Mouse (Mus musculus) neural tube, embryonic 13.5 days (tissue): ENCODE results near the gene Gm13696. TPM values are rescaled to one million over a fixed set of nuclear protein-coding genes. Genes with fewer than 3 reads are reported as not detected.
"Not testable (repeated sequence)": the region's sequence is repeated elsewhere in the genome, so short reads cannot be mapped to it uniquely, and the experiment has no call there.

Experiments used
- ATAC-seq: fragments of 200-750 bp; cut with Nextera tagmentation; 2 replicates; pipeline ENCODE4 v1.8.0; 2017; ENCODE audit warnings: low read depth, mild to moderate bottlenecking, moderate TSS enrichment, moderate library complexity
- H3K27ac ChIP-seq: fragments of 300-500 bp; sonication (generic); replicated peaks from 2 replicates; pipeline ENCODE4 v1.5.1; 2015; ENCODE audit warnings: moderate library complexity, mild to moderate bottlenecking, inconsistent platforms
- H3K27me3 ChIP-seq: fragments of 300-500 bp; sonication (generic); 2 replicates; pipeline ENCODE4 v1.6.1; 2015; ENCODE audit warnings: mild to moderate bottlenecking, inconsistent platforms
- H3K36me3 ChIP-seq: fragments of 300-500 bp; sonication (generic); 2 replicates; pipeline ENCODE4 v1.6.1; 2015; ENCODE audit warnings: mild to moderate bottlenecking, inconsistent platforms
- H3K4me1 ChIP-seq: fragments of 300-500 bp; sonication (generic); replicated peaks from 2 replicates; pipeline ENCODE4 v1.6.1; 2015; ENCODE audit warnings: inconsistent platforms
- H3K4me2 ChIP-seq: fragments of 300-500 bp; sonication (generic); 2 replicates; pipeline ENCODE4 v1.6.1; 2015; ENCODE audit warnings: inconsistent platforms, mild to moderate bottlenecking, moderate library complexity
- H3K4me3 ChIP-seq: fragments of 300-500 bp; sonication (generic); 2 replicates; pipeline ENCODE4 v1.5.1; 2015; ENCODE audit warnings: mild to moderate bottlenecking, inconsistent platforms
- H3K9ac ChIP-seq: fragments of 300-500 bp; sonication (generic); 2 replicates; pipeline ENCODE4 v1.6.1; 2015; ENCODE audit warnings: moderate library complexity, mild to moderate bottlenecking, inconsistent platforms
- H3K9me3 ChIP-seq: fragments of 300-500 bp; sonication (generic); 2 replicates; pipeline ENCODE4 v1.6.1; 2016; ENCODE audit warnings: inconsistent platforms
- WGBS: fragments of 180-500 bp; shearing (Covaris S2); methylation state at CpG from one replicate; pipeline ENCODE4 v1.1.7; 2015; 5-methylcytosine and 5-hydroxymethylcytosine counted together
- polyA plus RNA-seq: library from polyadenylated mRNA; unstranded; fragments of >200 nt; fragmentation: Nextera tagmentation; extraction: Ambion mirVana; gene quantifications from 2 replicates; pipeline ENCODE4 v1.2.1, GENCODE M21; 2015

The Gm13696 gene
- not detected in 2 replicates for polyA plus RNA-seq

DNA sequence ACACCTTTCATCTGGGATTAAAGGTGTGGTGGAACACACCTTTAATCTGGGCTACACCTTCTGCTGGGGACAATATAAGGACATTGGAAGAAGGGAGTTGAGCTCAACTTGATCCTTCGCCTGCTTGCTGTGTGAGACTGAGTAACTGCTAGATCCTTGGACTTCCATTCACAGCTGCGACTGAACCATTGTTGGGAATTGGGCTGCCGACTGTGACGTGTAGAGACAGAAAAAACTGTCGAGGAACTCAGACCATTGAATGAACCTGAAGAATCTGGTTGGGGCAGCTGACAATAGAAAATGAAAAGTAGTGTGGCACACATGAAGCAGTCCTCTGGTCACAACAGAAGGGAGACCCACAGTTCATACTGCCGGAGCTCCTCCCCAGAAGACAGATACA is at the start of gene Gm13696:
Gm13696 (plus strand) TSS at position 301 of the 400 bp plus-strand sequence.
- H3K27me3 ChIP-seq, ATAC-seq: not testable (repeated sequence)
- WGBS: no CpG with 5 or more reads among the region's 6 CpGs

DNA sequence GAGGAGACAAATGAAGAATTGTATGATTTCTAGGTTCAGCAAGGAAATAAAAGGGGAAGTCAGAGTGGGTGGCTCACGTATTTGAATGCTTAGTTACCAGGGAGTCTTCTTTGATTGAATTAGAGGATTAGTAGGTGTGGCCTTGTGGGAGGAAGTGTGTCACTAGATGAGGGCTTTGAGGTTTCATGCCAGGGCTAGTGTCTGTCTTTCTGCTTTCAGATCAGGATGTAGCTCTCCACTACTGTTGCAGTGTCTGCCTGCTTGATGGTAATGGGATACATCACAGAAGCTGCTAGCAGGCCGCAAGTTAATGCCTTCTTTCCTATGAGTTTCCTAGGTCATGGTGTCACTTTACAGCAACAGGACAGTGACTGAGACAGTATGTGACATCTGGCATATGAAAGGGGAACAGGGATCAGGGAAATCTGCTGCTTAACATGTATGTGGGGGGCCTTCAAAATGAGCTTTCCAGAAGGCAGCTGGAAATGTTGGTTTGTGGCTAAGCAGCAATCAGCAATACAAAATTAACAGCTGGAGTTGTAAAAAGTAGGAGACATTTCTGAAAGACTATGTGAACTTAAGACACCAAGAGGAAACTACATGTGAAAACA is 43.3 kb upstream of the Gm13696 start:
- Histone ChIP-seq H3K4me1 (no peaks in the 10 kb centered on the region), H3K27ac (no peak overlapping the region), H3K4me3 (no peak overlapping the region), H3K9ac (no peak overlapping the region), H3K36me3 (no peaks in the 10 kb centered on the region), H3K4me2 (no peak overlapping the region), H3K9me3 (no peaks in the 10 kb centered on the region), H3K27me3 (no peaks in the 10 kb centered on the region)
- no peak for ATAC-seq
- 61% methylated on average over 2 of the region's 2 CpGs for WGBS

More for the DNA sequence above, at the start of gene Gm13696:
- not testable (repeated sequence) for H3K4me1 ChIP-seq, H3K4me3 ChIP-seq, H3K9ac ChIP-seq, H3K9me3 ChIP-seq, H3K36me3 ChIP-seq, H3K27ac ChIP-seq, H3K4me2 ChIP-seq

GRCm38 (mm10) chr2:83940931-83941361 is 32.0 kb upstream of the Gm13696 start, which contains the start of gene Zswim2:
Zswim2 (minus strand) TSS chr2:83941228.
- peak within 1 kb of the TSS; percentile 24 for H3K4me3 ChIP-seq
- H3K4me1 ChIP-seq: peaks cover 10% of the 10 kb centered on the region
- H3K4me2 ChIP-seq: peak within 1 kb of the TSS; percentile 50
- 0 out of 2 replicates have a peak within 1 kb of the TSS, but pooled peaks have one; percentile 2 for H3K9ac ChIP-seq
- 0 out of 2 replicates have a peak within 1 kb of the TSS, but pooled peaks have one; percentile 10 for H3K27ac ChIP-seq
- H3K27me3 ChIP-seq: no peaks in the 10 kb centered on the region
- under 1% methylated on average over 20 of the region's 20 CpGs for WGBS
- ATAC-seq: peak; percentile 99
- H3K36me3 ChIP-seq: no peaks in the 10 kb centered on the region
- H3K9me3 ChIP-seq: no peaks in the 10 kb centered on the region

DNA sequence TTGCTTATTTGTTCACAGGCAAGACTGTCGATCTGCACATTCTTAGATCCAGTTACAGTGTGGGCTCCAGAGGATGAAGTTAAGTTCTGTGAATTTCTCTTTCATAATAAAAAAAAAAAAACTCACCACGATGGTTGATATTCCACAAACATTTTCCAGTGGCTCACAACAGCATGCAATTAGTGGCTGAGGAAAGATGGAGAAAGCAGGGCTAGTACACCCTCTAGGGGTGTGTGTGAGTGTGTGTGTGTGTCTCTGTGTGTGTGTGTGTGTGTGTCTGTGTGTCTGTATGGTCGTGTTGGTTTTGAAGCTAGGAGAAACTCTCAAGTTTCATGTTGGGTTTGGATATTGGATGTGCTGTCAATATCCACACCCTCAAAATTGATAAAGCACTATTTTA is 31.5 kb upstream of the Gm13696 start:
- 46% methylated on average over 3 of the region's 3 CpGs for WGBS
- peaks cover 10% of the 10 kb centered on the region for H3K4me1 ChIP-seq
- H3K4me3 ChIP-seq: peak overlapping the region; percentile 24
- H3K9ac ChIP-seq: no peak overlapping the region
- peak; percentile 75 for ATAC-seq
- H3K27ac ChIP-seq: 0 out of 2 replicates have a peak overlapping the region, but pooled peaks have one; percentile 10
- no peaks in the 10 kb centered on the region for H3K9me3 ChIP-seq
- no peaks in the 10 kb centered on the region for H3K36me3 ChIP-seq
- no peaks in the 10 kb centered on the region for H3K27me3 ChIP-seq
- peak overlapping the region; percentile 50 for H3K4me2 ChIP-seq

DNA sequence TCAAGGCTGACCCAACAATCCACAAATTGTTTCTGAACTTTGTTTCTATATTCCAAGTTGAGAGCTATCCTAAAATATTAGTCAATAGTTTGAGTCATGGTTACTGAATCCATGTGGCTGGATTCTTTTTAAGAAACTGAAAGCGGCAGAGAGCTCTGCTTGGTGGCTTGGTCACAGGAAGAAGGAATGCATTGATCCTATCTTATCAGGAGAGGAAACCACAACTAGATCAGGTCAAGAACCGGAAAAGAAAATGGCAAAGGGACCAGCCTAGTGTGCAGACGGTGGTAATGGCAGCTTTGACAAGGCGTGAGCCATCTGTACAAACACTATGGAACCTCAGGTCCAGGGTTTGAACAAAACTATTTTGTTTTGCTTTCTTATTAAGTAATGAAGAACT is 31.1 kb upstream of the Gm13696 start:
- WGBS: 74% methylated on average over 4 of the region's 4 CpGs

GRCm38 (mm10) chr2:83955393-83955792 is 17.5 kb upstream of the Gm13696 start, which contains the start of gene Gm13698:
Gm13698 (plus strand) TSS chr2:83955693.
- not testable (repeated sequence) for H3K27ac ChIP-seq, H3K27me3 ChIP-seq, H3K36me3 ChIP-seq, H3K4me1 ChIP-seq, H3K9me3 ChIP-seq, ATAC-seq, H3K4me3 ChIP-seq, H3K4me2 ChIP-seq, H3K9ac ChIP-seq
- no CpG with 5 or more reads among the region's 6 CpGs for WGBS

More for the DNA sequence above, 31.1 kb upstream of the Gm13696 start:
- H3K4me2 ChIP-seq: no peak overlapping the region; the same call in 1 of the 2 replicates
- H3K9ac ChIP-seq: no peak overlapping the region
- H3K4me1 ChIP-seq: peaks cover 10% of the 10 kb centered on the region
- no peak overlapping the region for H3K27ac ChIP-seq
- H3K4me3 ChIP-seq: no peak overlapping the region
- no peaks in the 10 kb centered on the region for H3K27me3 ChIP-seq
- H3K9me3 ChIP-seq: no peaks in the 10 kb centered on the region
- H3K36me3 ChIP-seq: no peaks in the 10 kb centered on the region
- ATAC-seq: no peak

DNA sequence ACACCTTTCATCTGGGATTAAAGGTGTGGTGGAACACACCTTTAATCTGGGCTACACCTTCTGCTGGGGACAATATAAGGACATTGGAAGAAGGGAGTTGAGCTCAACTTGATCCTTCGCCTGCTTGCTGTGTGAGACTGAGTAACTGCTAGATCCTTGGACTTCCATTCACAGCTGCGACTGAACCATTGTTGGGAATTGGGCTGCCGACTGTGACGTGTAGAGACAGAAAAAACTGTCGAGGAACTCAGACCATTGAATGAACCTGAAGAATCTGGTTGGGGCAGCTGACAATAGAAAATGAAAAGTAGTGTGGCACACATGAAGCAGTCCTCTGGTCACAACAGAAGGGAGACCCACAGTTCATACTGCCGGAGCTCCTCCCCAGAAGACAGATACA is 11.7 kb upstream of the Gm13696 start, which contains the start of gene Gm13693:
Gm13693 (plus strand) TSS at position 301 of the 400 bp plus-strand sequence.
- not testable (repeated sequence) for H3K9me3 ChIP-seq, H3K27ac ChIP-seq, H3K9ac ChIP-seq, H3K4me3 ChIP-seq, H3K27me3 ChIP-seq, H3K4me2 ChIP-seq, ATAC-seq, H3K36me3 ChIP-seq, H3K4me1 ChIP-seq
- no CpG with 5 or more reads among the region's 6 CpGs for WGBS

DNA sequence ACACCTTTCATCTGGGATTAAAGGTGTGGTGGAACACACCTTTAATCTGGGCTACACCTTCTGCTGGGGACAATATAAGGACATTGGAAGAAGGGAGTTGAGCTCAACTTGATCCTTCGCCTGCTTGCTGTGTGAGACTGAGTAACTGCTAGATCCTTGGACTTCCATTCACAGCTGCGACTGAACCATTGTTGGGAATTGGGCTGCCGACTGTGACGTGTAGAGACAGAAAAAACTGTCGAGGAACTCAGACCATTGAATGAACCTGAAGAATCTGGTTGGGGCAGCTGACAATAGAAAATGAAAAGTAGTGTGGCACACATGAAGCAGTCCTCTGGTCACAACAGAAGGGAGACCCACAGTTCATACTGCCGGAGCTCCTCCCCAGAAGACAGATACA is 5.9 kb upstream of the Gm13696 start, which contains the start of gene Gm13695:
Gm13695 (plus strand) TSS at position 301 of the 400 bp plus-strand sequence.
- not testable (repeated sequence) for ATAC-seq, H3K9me3 ChIP-seq, H3K4me1 ChIP-seq, H3K27me3 ChIP-seq, H3K9ac ChIP-seq, H3K27ac ChIP-seq, H3K4me2 ChIP-seq, H3K4me3 ChIP-seq, H3K36me3 ChIP-seq
- WGBS: no CpG with 5 or more reads among the region's 6 CpGs

- not testable (repeated sequence) for ATAC-seq, H3K4me3 ChIP-seq, H3K27me3 ChIP-seq, H3K9me3 ChIP-seq, H3K4me1 ChIP-seq, H3K4me2 ChIP-seq, H3K36me3 ChIP-seq, H3K27ac ChIP-seq, H3K9ac ChIP-seq
- WGBS: no CpG with 5 or more reads among the region's 6 CpGs
These were observed 5.7 kb downstream of the Gm13696 start, which contains the start of gene Gm13694 for GRCm38 (mm10) chr2:83978633-83979032. Gm13694 (plus strand) TSS chr2:83978933.

GRCm38 (mm10) chr2:83984443-83984842 is 11.5 kb downstream of the Gm13696 start, which contains the start of gene Gm13697:
Gm13697 (plus strand) TSS chr2:83984743.
- H3K4me2 ChIP-seq: not testable (repeated sequence)
- WGBS: no CpG with 5 or more reads among the region's 6 CpGs

DNA sequence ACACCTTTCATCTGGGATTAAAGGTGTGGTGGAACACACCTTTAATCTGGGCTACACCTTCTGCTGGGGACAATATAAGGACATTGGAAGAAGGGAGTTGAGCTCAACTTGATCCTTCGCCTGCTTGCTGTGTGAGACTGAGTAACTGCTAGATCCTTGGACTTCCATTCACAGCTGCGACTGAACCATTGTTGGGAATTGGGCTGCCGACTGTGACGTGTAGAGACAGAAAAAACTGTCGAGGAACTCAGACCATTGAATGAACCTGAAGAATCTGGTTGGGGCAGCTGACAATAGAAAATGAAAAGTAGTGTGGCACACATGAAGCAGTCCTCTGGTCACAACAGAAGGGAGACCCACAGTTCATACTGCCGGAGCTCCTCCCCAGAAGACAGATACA is 17.3 kb downstream of the Gm13696 start, which contains the start of gene Gm13691:
Gm13691 (plus strand) TSS at position 301 of the 400 bp plus-strand sequence.
- H3K4me3 ChIP-seq, H3K36me3 ChIP-seq, H3K27me3 ChIP-seq, H3K4me1 ChIP-seq, H3K9ac ChIP-seq, H3K9me3 ChIP-seq, ATAC-seq, H3K4me2 ChIP-seq, H3K27ac ChIP-seq: not testable (repeated sequence)
- no CpG with 5 or more reads among the region's 6 CpGs for WGBS

More at GRCm38 (mm10) chr2:83984443-83984842, 11.5 kb downstream of the Gm13696 start, which contains the start of gene Gm13697:
- H3K4me3 ChIP-seq, H3K4me1 ChIP-seq, H3K36me3 ChIP-seq, H3K9ac ChIP-seq, H3K9me3 ChIP-seq, ATAC-seq, H3K27me3 ChIP-seq, H3K27ac ChIP-seq: not testable (repeated sequence)

DNA sequence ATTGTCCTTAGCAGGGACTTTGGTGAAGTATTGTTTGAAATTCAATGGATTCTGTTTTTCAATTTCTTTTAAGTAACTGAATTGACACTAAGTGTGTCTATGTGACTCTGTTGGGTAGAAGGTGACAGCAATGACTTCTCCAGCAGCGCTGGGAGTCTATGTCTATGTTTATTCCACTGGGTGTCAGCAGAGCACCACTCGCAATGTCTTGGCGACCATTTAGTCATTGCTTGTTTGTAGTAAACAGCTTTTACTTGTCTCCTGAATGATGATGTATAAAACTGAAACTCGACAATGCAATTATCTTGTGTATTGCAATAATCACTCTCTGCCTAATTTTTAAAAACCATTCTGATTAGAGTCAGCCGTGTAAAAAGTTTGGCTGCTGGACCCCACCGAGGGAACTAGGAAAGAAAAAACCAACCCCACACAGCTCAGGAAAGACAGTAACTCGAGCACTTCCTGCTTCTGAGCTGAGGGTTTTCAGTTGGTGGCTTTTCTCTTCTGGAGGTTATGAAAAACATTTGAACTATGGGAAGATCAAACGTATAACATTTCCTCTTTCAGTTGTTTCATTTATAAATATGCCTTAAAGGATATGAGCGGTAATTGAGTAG is 20.8 kb downstream of the Gm13696 start:
- not testable (repeated sequence) for H3K27me3 ChIP-seq, H3K27ac ChIP-seq, ATAC-seq, H3K4me2 ChIP-seq, H3K9ac ChIP-seq, H3K36me3 ChIP-seq, H3K4me3 ChIP-seq, H3K9me3 ChIP-seq, H3K4me1 ChIP-seq
- 73% methylated on average over 8 of the region's 9 CpGs for WGBS
